Mouse (Mus musculus) frontal cortex, postnatal 36 days (tissue): ENCODE measurements around the gene Bad.
"Not testable (repeated sequence)": the region's sequence is repeated elsewhere in the genome, so short reads cannot be mapped to it uniquely, and the experiment has no call there.

Experiments
- DNase-seq, 2 experiments: peaks; one replicate each; pipeline ENCODE4 v3.0.0; 2022; ENCODE audit warnings: low spot score in 2 of 2

Bad gene

DNA sequence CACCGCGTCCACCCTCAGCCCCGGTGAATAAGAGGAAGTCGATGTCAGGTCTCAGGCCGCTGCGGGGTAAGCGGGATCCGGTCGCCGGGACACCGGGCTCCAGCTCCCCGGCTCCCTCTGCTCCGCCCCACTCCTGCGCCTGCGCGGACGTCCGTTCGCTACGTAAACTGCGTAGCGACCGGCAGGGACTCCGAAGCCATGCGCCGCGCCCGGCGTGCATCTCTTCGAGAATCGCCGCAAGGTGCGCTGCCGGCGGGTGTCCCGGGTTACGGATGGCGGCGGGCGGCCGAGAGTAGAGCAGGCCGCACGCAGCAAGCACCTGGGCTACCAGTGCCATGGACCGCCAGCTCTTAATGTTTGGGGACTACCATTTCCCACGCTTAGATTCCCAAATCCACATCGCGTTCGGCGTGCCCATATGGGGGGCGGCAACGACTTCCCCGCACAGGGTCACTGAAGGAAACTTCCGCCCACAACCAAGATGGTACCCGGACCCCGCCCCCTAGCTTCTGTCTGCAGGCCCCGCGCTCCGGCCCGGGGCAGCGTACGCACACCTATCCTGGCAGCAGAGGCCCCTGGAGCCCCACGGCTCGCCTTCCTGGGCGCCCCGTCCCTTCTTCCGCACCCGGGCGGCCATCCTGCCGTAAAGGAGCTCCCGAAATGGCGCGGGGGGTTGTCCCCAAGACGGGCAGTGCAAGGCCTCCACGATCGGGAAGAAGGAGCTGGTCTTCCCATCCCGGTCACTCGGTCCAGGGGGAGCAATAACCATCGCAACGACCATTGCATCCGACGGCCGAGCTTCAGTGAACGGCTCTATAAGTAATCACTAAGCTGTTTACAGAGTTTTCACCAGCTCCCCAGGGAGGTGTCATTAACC is at the start of gene Bad:
TSS of gene Bad (plus strand) at position 490 of the 877 bp plus-strand sequence.
- DNase-seq: peak; percentile 94

DNA sequence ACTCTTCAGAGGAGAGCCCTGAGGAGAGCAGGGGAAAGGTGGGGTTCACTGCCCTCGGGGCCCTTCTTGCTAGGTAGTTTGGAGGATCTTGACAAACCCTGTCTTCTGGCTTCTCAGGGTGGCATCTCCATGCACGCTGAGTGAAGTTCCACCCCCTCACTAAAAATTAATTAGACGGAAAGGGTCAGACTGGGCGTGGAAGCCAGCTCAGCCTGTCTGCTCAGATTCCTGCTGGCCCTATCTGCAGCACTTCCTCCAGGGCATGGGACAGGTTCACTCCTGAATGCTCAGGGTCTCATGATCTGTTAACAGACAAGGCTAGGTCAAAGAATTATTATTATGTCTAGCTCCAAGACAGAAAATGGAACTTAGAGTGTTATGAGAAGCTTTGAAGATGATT is 49.1 kb upstream of the Bad start:
- DNase-seq: no peak

DNA sequence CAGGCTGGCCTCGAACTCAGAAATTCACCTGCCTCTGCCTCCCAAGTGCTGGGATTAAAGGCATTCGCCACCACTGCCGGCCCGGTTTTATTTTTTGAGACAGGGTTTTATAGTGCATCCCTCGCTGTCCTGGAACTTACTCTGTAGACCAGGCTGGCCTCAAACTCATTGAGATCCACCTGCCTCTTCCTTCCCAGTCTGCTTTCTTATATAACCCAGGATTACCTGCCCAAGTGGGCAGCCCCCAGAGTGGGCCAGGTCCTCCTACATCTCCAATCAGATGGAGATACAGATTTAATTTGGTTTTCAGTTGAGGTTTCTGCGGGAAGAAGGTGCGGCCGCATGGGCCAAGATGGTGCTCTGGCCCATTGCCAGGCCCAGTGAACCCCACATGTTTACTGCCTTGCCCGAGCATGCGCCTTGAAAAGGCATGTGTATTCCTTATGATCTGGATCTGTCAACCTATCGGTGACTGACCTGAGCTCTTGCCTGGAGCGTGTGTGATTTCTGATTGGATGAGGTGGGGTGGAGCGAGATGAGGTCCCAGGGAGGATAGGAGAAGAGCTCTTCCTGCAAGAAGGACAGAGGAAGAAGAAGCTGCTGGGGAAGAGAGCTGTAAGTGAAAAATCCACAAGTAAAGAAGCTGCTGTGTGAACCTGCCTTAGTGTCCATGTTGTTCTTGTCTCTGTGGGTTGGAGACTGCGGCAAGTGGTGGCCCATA is 47.8 kb upstream of the Bad start:
- DNase-seq: no peak

DNA sequence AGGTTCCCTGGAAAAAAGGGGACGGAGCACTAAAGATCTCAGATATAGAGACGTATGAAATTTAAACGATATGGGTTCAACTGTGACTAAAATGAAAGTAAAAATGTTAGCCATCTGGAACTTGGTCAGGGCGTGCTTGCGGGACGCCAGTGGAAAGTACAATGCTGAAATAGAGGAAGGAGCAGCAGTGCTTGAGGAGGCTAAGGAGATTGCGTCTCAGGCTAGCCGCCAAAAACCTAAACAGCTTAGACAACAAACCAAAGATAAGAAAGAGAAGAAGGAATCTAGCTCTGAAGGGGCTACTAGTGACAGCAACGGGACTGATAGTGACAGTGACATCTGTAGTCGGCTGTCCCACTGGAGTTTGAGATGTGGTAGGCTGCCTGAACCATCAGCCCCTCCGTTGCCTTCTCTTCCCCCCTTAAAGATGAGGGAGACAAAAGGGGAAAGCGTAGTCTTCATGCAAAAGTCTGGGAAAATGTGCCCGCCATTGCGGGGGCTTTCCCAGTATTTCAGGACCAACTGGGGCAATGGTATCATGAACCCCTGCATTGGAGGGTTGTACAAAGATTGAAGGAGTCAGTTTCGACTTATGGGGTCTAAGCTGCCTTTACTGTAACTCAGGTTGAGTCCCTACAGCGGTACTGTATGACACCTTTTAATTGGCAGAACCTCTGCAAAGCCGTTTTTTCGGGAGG is 45.9 kb upstream of the Bad start:
- not testable (repeated sequence) for DNase-seq

DNA sequence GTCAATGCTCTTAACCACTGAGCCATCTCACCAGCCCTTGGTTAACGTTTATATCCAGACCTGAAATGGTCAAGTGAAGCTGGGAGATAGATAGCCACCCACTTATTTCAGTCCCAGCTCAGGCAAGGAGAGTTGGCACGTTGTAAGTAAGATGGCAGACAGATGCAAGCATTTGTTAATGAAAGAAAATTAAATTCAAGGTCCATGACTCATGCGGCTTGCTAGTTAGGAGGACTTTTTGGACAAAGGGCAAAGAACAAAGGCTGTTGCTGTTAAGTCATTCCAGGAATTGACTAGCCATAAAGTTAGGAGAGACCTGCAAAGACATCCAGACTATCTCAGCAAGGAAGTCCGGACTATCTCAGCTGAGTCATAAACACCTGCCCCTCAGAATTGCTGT is 42.0 kb upstream of the Bad start:
- no peak for DNase-seq

DNA sequence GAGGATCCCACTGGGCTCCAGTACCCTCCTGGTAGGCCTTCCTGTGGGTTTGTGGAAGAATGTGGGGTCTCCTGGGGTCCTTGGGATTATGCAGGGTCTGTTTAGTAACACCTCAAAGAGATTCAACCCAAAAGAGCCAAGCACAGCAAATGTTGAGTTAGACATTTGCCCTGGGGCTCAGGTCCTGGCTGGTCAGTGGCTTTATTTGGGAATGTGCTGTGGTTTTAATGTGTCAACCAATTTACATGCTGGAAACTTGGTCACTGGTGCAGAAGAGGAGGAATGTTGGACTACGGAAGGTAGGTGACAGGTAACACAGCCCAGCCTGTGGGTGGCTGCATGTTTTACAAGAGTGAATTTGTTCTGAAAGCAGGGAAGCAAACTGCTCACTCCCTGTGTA is 38.6 kb upstream of the Bad start:
- DNase-seq: no peak

DNA sequence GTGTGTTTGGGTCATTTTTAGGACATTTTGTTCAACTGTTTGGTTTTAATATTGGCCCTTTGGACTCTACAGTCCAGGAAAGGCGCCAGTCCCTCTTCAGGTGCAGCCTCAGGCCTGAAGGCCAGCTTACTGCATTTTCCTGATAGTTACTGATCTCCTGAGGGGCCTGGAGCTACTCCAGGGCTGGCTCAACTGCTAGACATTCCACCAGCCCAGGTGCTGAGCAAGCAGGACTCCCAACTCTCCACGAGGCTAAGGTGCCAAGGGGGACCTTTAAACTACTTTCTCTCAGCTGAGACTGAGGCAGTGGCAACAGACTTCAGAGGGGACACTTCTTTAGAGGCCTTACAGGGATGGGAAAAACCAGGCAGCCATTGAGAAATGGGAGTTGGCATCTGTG is 36.8 kb upstream of the Bad start:
- DNase-seq: no peak

DNA sequence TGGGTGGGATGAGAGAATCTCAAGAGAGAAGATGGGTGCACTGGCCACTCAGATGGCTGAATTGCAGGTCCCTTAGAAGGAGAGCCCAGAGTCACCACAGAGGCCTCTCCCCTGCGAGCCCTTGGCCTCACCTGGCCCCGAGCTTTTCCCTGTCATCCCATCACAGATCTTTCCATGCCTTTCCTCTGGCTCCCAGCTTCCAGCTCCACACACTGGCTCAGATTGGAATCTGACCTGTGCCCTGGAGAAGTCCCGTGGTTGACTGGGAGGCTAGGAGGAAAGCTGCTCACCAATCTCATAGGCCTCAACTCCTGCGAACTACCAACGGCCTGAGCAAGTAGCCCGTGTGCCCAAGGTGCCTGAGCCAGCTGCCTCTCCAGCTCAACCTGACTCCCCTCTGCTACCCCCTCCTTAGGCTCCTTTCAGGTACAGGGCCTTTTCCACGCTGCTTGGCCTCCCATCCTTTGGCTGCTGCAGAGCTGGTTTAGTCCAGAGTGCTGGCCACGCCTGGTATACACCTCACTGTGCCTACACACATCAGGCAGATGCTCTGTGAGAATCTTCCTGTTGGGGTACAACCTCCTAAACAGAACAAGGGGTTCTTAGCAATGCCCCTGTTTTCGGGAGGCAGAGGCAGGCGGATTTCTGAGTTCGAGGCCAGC is 36.0 kb upstream of the Bad start:
- DNase-seq: no peak

DNA sequence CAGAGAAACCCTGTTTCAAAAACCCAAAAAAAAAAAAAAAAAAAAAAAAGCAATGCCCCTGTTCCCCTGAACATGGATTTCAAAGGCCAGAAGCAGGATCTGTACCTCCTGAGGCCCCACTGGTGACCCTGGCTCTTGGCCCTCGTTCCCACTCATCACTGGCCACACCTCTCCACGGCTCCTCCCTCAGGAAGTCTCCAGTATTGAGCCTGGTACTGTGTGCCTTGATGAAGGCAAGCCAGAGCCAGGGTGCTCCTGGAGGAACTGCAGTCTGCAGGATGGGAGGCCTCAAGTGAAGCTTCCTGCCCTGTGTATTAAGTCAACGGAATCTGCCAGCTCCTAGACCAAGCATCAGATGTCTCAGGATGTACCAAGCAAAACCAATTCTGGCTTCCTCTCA is 35.5 kb upstream of the Bad start:
- DNase-seq: no peak

DNA sequence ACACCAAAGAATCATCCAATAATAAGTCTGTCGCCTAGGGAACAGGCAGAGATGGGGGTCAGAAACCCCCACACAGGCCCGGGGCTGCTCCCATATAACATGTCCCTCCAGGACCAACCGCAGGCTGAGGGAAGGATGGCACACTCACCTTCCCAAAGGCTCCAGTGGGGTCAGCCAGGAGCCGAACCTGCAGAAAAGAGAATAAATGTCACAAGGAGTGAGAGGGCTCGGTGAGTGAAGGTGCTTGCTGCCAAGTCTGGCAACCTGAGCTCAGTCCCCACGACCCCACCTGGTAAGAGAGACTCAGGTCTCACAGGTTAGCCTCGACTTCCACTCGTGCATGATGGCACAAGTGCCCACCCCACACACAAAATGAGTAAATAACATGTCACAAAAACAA is 34.6 kb upstream of the Bad start:
- no peak for DNase-seq

DNA sequence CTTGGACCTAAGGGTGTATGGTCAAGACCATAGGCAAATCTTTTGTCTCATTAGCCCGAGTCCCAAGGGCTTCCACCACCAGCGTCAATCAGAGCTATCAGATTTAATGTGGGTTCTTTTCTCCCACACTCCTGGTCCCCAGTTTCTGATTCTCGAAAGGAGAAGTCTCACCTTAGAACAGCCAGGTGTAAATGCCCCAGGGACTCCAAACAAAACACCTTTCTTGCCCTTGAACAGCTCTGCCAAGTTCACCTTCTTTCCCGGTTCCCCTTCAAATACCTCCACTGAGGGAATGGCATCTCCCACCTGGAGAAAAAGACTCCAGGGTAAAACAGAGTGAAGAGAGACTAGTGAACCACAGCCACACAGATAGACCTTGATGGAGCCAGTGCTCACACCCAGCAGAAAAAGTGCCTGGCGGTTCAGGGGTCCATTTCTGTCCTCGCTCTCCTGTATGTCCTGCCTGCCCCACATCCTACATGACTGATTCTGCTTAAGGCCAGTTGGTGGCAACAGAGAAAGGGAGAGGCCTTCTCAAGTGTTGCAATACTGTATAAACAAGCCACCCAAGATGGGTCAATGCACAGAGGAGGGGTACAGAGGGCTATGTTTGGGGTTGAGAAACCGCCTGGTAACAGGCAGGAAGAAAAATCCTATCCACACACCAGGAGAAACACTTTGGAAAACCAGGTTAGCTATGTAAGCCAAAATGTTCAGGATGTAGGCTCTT is 33.7 kb upstream of the Bad start:
- DNase-seq: no peak

DNA sequence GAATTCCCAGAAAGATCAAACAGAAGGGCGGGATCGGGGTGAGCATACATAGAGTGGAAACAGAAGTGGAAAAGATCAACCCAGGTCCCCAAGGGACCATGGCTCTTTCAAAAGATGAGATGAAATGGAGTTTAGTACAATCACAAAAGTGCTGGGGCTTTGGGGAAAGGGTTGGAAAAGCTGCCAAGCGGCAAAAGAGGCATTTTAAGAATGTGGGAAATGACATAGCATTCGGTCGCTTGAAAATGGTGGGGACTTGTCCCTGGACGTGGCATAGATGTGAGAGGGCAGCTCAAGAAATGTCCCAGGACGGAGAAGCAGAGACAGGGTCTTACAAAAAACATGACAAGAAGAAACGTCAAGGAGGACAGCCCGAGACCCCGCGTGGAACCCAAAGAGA is 32.6 kb upstream of the Bad start:
- DNase-seq: no peak

DNA sequence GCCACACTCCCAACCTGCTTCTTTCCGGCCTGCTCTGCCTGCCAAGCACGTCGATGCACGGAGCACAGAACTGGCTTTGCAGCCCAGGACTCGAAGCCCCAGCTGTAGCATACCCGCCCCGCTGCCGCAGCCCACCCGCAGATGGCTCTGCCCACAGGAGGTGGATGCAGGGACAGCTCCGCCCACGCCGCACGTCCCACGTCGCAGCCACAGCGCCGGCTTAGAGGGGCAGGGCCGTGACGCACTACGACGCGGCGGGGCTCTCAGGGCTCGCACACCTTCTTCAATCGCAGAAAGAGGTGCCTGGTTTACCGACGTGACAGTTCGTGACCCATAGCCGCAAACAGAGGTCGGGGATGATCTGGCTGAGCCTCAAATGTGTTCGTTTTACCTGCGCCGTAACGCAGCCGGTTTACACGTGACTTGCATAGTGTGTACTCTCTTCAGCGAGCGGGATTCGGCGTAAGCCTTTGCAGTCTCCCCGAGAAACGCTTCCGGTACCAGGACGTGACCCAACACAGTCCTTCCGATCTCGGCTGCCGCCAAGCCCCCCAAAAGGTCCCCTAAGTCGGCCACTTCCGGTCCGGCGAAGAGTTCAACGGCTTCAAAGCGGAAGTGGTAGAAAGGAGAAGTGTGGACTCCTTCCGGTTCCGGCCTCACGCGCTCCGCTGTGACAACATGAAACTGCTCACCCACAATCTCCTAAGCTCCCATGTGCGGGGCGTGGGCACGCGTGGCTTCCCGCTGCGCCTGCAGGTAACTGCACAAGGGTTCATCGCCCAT is 32.0 kb upstream of the Bad start, which contains the start of the genes Trmt112 and Prdx5:
TSS of gene Trmt112 (plus strand) at position 192 of the 783 bp plus-strand sequence.
TSS of gene Prdx5 (minus strand) at position 600 of the 783 bp plus-strand sequence.
- DNase-seq: peak; percentile 91 to 94

DNA sequence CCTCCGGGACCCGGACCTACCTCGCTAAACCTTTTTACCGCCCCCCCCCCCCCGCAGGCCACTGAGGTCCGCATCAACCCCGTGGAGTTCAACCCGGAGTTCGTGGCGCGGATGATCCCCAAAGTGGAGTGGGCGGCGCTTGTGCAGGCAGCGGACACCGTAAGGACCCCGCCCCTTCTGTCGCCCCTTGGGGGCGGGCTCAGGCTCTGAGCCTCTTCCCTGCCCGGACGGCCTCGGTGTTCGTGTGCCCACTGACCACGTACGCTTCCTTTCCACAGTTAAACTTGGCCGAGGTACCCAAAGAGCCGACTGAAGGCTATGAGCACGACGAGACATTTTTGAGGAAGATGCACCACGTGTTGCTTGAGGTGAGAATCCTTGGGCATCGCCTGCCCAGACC is 31.4 kb upstream of the Bad start:
- DNase-seq: not testable (repeated sequence)

DNA sequence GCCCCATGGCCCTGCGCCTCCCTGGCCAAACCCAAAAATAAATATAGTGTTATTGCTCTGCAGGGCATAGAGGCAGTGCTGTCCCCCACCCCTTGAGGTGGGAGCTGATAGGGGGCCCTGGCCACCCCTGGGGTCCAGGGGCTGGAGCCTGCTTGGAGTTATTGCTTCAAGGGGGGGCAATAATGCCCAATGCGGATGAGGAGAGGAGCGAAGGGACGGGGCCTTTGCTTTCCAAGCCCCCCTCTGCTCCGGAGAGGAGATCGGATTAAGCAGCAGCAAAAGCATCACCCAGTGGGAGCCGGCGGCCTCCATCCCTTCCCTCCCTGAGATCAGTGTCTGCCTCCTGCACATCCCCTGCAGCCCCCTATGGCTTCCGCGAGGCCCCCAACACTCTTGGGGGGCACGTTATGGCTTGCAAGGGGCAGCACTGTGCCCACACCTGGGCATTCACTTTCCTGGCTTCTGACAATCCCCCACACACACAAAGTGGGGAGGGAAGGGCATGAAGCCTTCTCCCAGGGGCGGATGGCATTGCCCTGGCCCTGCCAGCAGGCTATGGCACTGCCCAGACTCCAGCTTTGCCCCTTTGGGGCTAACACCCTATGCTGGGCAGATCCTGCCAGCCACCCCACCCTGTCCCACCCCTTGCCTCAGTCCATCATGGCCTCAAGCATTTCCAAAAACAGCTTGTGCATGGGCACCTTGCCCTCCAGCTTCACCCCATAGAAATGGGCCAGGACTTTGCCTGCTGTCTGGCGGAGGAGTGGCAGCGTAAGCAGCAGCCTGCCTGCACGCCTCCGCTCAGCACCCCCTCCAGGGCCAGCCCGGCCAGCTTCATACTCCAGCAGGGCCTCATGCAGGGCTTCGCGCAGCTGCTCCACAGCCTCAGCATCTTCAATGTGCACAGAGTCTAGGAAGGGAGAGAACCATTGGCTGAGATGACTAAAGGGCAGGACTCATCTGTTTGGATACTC is 30.3 kb upstream of the Bad start:
- no peak for DNase-seq

DNA sequence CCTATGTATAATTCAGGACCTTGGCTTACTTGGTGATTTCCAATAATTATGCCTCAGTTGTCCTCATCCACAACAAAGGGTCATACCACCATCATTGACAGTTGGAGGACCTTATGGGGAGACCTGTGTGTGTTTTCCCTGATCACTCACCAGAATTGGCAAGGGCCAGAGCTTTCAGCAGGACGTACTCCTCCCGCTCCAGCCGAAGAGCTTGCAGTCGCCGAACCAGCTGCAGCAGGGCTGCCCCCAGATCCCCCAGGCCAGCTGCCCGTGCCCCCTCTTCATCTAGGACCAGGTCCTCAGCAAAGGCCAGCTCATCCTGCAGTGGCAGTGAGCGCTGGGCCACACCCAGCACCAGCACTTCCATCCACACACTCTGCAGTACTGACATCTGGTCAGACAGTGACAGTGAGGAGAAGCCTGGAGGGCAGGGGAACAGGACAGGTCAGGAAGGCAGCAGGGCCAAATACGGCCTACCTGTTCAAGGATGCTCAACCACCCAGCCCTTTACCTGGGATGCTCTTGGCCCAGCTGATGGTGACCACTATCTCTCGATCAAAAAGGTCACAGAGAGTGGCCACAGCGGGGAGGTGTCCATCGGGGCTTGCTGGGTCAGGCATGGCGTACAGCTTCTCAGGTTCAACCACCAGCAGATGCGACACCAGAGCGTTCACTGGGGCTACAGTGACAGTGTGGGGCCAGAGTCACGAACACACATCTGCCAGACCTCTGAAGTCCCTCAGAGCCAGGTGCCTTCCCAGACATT is 29.3 kb upstream of the Bad start:
- no peak for DNase-seq

DNA sequence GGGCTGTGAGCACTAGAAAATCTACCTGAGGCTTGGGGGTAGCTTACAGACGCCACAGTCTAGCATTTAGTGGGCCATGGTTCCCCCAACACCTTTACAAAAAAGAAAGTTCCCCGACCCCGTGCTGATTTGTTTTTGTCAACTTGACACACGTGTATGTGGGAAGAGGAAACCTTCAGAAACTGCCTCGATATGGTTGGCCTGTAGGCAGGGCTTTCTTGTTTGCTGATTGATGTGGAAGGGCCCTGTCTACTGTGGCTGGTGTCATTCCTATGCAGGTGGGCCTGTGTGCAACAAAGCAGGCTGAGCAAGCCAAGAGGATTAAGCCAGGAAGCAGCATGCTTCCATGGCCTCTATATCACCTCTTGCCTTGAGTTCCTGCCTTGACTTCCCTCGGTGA is 28.6 kb upstream of the Bad start:
- DNase-seq: no peak

DNA sequence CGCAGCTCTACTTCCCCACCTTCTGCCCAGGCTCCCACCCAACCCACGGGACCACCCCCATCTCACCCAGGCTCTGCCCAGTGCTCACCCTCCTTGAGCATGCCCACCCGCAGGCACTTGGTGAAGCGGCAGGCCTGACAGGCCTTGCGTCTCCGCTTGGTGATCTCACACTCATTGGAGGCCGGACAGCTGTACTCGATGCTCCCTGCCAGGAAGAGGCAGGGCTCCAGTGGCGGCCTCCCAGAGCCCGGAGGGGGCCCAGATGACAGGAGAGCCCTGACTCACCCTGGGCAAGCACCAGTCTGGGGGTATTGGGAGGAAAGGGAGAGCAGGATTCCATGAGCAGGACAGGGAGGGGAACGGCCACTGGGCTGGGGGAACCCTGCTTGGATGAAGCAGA is 27.7 kb upstream of the Bad start:
- DNase-seq: no peak
